Mouse (Mus musculus): ENCODE data around the gene Hras.

Gene Hras

DNA sequence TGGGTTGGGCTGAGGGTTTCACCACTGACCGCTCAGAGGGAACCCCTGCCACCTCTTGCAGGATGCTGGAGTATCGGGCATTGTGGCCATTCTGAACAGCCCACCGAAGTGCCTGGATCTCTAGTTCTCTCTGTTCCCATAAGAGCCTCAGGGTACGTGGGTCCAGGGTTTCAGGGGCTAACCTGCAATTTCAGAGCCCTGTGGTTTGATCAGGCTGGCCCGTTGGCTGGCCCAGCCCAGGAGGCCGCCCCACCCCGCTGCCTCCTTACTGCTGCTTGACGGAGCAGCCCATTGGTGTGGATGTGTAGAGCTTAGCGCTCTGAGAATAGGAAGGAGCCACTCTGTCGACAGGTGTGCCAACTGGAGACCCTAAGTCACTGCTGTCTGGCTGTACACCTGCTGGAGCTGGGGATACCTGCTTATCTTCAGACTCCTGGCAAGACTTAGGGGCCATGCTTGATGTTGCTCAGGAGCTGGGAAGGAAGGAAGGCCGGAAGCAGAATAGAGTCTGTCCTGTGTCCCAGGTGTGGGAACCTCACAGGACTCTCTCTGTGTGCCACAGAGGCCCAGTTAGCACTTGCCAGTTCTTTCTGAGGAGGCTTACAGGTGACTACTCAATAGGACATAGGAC lies 19.9 kb upstream of the Hras start, which contains the start of gene Lmntd2:
Gene Lmntd2 (minus strand): TSS at position 476 of the 631 bp plus-strand sequence.
- DNase-seq (ENCODE audit: low read depth), result no peak

DNA sequence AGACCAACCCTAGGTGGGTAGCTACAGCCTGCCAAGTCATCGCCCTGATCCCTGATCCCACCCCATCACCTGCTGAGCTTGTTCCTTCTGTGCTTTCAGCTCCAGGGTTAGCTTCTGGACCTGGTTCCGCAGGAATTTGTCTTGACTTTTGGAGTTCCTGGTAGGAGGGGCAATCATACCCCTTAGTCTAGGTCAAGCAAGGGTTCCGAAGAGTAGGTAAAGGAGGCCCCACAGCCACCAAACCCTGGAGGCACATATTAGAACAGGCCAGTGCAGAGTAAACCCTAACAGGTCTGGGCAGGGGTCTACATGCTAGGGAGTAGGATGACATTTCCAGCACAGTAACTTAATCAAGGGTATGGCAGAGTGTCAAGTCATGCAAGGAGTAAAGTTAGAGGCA lies 19.3 kb upstream of the Hras start:
- no peak for DNase-seq (ENCODE audit: low read depth)

DNA sequence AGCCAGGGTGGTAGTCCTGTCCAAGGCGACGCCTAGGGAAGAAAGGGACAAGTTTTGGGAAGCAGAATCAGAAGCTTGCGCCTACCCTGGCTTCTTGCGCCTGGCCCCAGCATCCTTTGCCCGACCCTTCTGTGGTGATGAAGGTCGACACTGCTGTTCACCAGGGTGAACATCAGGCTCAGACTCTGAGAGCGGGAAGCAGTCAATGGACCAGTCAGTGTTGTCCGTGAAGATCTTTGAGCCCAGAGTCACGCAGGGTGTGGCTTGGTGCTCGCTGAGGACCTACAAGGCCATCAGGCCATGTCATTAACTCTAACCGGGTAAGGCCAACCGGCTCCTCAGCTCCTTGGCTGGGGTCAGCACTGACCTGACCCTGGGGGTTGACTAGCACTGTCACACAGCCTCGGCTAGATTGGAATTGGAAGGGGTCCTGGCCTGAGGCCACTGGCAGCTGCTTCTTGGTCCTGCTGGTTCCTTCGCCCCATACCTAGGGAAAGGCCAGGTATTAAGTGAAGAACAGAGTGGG lies 16.9 kb upstream of the Hras start:
- DNase-seq (ENCODE audit: low read depth), result no peak

DNA sequence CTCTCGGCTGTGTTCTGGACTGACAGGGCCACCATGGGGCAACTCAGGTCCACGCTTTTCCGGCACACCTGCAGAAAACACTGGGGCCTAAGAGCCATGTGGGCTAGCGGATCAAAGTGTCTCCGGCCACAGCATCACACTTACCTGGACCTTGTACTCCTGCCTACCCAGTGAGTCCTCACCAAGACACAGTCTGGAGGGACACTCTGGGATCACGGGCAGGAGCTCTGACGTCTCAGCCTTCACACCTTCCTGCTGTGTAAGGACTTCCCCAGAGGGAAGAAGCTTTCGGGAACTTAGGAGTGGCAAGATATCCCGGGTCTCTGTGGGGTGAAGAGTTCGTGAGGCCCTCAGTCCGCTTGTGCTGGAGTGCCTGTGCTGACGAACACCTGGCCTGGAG lies 16.3 kb upstream of the Hras start:
- DNase-seq (ENCODE audit: low read depth), result no peak

DNA sequence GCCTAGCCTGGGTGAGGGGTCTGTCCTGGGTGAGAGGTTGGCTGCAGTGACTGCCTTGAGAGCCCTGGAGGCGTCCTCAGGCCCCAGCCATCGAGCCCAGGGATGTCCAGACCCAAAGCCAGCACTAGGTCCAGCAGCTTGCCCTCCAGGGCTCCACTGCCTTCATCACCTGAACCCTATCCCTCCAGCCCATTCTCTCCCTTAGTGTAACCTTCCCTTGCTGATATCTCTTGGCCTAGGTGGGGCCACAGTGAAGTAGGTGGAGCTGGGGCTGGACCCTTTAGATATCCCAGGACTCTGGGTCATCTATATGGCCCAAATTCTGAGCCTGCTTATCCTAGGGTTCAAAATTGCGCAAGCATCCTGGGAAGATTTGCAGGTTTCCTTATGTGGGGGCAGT lies 15.7 kb upstream of the Hras start:
- no peak for DNase-seq (ENCODE audit: low read depth)

DNA sequence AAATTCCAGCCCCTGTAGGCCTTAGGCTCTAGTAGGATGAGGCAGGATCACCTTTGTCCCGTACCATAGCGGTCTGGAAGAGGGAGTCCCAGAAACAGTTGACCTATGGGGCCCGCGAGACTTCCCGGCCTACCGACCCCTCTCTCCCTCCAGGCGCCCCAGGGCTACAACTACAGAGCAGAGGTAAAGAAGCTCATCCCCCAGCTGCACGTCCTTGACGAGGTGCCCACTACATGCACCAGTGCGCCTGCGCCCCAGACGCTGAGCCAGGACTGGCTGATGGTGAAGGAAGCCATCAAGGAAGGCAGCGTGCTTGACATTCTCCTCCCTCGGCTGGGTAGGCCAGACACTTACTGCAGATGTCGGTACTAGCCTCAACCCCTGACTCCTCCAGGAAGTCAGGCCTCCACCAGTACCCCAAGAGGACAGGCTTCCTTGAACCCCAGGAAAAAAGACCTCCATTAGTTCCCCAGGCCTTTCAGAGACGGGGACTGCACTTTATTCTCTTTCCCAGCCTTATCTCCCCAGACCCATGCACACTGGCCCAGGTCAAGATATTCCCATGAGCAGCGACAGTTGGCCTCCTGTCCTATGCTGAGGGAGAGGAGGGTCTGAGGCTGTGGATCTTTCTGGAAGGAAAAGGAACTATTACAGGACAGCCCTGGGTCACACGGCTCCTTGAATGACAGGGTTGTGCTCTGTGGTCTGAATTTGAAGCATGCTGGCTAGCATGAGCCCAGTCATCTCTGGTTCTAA lies 12.6 kb upstream of the Hras start:
- no peak for DNase-seq (ENCODE audit: low read depth)

DNA sequence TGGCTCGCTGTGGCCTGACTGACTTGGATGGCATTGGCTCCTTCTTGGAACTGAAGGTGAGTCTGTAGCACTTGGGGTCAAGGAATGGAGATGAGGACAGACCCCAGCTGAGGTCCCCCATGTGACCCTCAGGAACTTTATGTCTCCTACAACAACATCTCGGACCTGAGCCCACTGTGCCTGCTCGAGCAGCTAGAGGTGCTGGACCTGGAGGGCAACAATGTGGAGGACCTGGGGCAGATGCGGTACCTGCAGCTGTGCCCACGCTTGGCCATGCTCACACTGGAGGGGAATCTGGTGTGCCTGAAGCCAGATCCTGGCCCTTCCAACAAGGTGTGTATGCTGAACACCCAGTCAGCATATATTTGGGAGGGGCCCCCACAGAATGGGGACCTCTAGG lies 11.7 kb upstream of the Hras start:
- no peak for DNase-seq (ENCODE audit: low read depth)

DNA sequence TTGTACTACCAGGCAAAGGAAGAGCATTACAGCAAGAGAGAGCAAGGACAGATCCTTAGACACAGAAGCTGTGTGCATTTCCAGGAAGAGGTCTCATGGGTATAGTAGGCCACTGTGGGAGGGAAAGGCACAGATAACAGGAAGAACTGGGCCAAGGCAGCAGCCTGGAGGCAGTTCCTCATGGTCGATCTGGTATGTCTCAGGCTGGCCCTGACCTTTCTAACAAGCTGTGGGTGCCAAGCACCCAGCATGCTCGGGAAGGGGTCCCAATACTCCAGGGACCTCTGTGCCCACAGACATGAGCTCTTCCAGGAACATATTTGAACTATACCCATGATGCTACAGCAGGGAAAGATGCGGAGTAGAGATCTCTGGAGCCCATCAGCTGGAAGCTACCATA lies 10.7 kb upstream of the Hras start:
- no peak for DNase-seq (ENCODE audit: low read depth)

DNA sequence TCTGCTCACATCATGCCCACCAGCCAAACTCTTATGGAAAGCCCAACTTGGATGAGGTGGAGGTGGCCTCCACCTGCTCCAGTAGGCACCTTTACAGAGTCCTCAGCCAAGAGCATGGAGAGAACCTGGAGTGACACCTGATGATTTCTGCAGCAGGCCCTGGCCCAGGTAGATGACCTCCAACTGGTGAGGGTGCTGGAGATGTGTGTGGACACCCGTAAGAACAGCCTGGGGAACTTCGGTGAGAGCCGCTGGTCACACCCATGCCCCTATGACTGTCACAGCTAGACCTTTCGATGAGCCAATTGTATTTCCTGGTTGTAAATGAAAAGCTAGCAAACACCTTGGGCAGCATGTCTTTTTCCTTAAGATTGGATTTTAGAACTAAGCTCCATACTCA lies 4.3 kb upstream of the Hras start:
- DNase-seq (ENCODE audit: low read depth), result no peak

DNA sequence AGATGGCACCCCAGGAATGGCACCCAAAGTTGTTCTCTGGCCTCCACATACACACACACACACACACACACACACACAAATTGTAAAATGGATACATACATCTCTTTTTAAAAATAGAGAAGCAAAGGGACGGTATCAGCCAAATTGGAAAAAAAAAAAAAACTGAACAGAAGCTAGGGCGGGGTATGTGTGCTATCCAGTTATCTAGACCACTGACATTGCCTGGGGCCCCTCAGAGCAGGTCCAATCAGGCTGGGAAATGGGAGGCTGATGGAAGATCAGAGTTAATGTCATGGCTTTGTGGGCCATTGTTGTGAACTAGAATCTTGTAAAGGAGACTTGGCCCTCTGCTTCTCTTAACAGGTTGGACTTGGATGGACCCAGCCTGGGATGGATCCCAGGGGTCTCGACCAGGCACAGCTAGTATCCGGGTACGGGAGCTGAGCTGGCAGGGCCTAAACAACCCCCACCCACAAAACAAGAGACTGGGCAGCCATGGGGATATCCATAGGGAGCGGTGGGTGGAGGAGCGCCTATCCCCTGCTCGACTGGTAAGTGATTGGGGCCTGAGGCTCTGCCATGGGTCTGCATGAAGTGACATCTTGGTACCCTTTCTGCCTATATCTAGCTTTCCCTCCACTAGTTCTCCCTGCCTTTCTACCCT lies 2.9 kb upstream of the Hras start:
- no peak for DNase-seq (ENCODE audit: low read depth)

DNA sequence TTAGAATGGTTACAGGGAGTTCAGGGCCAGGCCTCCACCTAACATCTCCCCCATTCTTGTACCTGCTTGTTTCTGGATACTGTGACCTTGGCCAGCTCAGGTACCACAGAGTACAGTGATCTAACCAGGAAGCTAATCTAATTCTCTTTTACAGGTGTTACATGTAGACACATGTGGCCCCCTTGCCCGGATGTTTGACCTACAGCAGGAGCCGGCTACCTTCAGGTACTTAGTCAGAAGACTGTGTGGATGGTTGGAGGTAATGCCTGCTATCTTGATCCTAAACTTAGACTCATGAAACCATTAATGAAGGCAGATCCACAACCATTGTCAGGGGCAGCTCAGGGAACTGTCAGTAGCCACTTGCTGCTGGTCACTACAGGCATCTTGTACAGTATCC lies 1.9 kb upstream of the Hras start:
- DNase-seq (ENCODE audit: low read depth), result no peak

DNA sequence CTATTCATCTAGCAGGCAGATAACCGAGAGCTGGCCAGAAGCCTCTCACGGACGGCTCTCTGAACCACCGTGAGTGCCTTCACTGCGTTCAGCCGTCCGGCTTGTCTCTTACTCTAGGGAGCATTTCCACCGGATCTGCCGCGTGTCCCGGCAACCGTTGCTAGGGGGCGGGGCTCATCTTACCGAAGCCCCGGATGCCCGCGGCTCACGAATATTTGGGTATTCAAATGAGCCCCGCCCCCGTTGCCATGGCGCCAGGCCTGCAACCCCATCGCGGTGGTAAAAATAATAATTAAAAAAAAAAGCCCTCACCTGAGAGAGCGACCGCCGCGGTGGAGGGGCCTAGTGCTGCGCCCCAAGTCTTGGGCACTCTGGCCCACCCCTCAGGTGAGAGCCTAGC lies 1.0 kb upstream of the Hras start:
- peak; percentile 91 for DNase-seq (ENCODE audit: low read depth)

DNA sequence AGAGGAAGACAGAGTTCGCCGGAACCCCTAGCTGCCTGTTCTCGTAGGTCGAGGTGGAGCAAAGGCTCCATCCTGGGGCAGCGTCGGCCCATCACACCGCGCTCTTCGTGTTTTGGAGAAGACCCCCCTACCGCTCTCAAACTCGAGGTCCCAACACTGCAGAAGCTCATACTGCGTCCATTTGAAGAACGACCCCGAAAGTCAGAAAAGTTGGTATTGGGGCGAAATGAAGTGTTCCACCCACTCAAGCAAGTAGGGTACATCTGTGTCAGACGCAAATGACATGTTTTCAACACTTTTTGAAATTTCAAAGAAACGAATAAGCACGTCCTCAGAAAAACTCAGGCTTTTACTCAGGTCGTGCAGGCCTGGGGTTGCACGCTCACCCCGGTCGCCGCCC lies 604 bp upstream of the Hras start:
- DNase-seq (ENCODE audit: low read depth), result no peak

DNA sequence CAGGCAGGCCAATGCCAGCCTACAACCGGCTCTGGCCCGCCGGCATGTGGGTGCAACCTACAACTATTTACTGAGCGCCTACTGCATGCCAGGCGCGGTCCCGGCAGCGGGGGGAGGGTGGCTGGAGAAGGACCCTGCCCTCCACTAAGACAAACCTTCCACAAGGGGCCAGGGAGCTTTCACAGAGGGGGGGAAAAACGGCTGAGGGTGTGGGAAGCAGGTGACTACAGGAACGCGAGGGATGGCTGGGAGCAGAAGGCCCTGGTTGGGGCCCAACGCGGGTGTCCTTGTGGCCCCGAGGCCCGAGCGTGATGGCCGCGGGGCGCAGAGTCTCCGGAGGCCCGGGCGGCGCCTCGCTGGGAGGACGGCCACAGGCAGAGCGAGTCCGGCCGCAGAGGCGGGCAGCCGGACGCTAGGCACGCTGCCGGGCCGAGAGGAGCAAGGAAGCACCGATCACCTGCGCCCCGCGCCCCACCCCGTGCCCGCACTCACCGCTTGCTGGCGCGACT lies 403 bp downstream of the Hras start:
- DNase-seq (ENCODE audit: low read depth), result peak; percentile 62

DNA sequence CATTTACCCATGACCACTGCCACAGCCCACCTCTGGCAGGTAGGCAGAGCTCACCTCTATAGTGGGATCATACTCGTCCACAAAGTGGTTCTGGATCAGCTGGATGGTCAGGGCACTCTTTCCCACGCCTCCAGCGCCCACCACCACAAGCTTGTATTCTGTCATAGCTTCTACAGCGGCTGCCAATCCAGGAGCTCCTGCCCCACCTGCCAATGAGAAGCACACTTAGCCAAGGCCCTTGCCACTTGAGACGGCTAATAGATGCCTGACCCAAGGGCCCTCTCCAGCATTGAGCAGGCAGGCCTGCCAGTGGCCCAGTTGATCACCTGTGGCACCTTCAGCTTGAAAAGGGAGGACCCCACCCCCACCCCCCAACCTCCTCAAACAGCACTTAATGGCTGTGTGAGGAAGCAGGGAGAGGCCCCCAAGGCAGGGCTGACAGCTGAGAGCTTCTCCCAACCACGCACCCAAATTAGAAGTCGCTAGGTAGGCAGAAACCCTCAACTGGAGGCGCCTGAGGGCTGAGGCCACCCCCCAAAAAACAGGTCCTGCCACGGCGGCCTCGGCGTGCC lies 943 bp downstream of the Hras start:
- no peak for DNase-seq (ENCODE audit: low read depth)

DNA sequence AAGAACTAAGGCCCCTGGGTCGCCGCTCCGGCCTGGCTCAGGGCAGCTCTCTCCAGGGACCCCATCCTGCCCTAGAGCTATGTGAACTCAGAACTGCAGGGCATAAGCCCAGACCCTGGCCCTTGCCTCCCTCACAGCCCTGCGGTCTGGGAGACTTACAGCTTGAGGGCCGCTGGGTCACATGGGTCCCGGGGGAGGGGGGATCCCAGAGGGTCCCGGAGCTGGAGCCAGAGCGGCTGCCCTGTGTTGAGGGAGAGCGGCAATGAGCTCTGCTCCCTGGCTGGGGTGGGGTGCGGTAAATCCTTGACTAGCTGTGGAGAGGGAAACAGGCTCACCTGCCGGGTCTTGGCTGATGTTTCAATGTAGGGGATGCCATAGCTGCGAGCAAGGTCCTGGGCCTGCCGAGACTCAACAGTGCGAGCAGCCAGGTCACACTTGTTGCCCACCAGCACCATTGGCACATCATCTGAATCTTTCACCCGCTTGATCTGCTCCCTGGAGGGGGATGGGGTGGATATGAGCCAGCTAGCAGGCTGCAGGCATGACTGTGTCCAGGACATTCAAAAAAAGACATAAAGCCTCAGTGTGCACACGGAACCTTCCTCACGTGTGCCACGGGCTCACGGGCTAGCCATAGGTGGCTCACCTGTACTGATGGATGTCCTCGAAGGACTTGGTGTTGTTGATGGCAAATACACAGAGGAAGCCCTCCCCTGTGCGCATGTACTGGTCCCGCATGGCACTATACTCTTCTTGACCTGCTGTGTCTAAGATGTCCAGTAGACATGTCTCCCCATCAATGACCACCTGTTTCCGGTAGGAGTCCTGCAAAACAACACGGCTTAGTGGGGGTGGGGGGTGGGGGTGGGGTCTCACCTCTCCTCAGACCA lies 1.8 kb downstream of the Hras start:
- DNase-seq (ENCODE audit: low read depth), result no peak

DNA sequence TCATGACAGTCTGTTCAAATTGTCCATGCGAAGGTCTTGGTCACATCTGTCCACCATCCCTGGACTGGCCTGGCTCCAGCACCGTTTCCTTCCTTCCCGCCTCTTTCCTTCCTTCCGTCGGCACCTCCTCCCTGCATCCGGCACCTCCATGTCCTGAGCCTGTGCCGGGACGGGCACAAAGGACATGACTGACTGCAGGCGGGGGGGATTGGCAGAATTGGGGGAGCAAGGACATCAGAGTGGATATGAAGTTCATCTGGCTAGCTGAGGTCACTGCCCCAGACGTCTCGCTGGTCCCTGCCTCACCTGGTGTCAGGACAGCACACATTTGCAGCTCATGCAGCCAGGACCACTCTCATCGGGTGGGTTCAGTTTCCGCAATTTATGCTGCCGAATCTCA lies 2.8 kb downstream of the Hras start:
- no peak for DNase-seq (ENCODE audit: low read depth)

DNA sequence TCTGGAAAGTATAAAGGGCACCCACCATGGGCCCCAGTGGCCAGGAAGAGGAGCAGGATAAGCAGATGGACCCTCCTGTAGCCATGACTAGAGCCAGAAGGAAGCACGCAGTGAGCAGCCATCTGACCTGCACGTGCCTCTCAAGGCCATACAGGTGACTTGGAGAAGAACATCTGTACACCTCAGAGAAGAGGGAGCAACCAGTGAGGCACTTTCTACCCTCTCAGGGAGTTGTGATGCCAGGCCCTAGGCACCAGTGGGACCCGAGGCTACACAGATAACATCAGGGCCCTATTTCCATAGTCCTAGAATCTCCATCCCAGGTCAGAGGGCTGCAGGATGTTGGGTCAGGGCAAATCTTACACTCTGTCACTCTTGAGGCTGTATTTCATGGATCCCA lies 3.6 kb downstream of the Hras start:
- no peak for DNase-seq (ENCODE audit: low read depth)

DNA sequence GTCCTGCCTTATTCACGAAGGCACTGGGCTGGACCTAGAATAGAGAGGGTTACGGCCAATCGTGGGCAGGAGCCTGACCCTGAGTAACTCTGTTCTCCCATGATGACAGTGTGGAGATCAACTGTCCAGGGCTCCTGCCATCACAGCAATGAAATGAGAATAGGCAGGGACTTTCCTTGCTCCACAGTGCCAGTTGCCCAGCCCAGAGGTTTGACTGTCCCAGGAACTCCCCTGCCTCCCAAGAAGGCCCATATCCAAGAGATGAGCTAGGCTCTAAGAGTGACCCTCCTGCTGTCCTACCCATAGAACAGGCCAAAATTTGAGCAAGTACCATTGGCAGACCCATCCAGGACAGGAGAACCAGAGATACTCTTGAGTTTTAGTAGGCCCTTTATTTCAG lies 5.1 kb downstream of the Hras start:
- no peak for DNase-seq (ENCODE audit: low read depth)

DNA sequence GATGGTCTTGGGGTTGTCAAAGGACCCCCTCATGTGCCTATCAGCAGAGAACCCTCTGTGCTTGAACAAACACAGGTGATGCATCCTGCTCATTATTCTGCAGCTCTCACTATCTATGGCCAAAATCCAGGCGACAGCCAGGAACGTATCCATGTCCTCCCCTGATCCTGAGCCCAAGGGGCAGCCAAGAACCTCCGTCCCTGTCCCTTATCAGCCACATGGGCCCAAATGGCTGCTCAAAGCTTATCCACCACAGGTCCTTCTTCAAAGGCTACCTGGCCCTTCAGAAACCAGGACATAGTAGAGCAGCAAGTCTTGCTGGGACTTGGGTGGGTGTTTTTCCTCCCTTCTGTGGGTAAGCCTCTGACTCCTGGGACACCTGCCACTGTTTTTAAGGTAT lies 5.6 kb downstream of the Hras start:
- DNase-seq (ENCODE audit: low read depth), result no peak

DNA sequence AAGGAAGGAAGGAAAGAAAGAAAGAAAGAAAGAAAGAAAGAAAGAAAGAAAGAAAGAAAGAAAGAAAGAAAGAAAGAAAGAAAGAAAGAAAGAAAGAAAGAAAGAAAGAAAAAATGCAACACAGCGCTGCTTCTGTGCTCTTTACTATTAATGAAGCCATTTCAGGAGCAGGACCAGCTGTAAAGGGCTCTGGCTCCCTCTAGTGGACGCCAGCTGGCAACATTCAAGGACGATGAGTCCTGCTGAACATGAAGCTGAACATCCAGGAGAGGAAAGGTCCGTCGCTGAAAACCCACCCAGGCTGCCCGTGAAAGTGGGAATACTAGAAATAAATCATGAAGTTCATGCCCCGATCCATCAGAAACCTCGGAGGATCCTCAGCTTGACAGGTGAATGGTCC lies 17.6 kb downstream of the Hras start:
- peak; percentile 95 for DNase-seq (ENCODE audit: low read depth)

DNA sequence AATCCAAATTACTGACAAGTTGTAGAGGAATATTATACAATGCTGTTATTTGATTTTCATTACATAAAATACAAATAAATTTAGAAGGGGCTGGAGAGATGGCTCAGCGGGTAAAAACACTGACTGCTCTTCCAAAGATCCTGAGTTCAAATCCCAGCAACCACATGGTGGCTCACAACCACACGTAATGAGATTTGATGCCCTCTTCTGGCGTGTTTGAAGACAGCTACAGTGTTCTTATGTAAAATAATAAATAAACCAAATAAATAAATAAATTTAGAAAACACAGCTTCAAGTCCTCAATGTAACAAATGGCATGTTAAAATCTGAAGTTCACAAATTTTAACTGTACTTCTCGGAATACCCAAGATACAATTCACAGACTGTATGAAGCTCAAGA lies 18.7 kb downstream of the Hras start:
- DNase-seq (ENCODE audit: low read depth), result no peak
